Mouse (Mus musculus): Measurements from ENCODE around the gene Gm7029.
"Not testable (repeated sequence)": the region's sequence is repeated elsewhere in the genome, so short reads cannot be mapped to it uniquely, and the experiment has no call there.

The Gm7029 gene

GRCm38 (mm10) chr17:33873537-33873936, at the start of gene Gm7029:
Gm7029 (plus strand) TSS chr17:33873837.
- not testable (repeated sequence) for DNase-seq (ENCODE audit: extremely low read depth, low read depth)

GRCm38 (mm10) chr17:33824084-33824996, 49.3 kb upstream of the Gm7029 start, which contains the start of the genes Rps28 and Ndufa7:
Rps28 (minus strand) TSS chr17:33824562.
Ndufa7 (plus strand) TSS chr17:33824572.
- DNase-seq (ENCODE audit: extremely low read depth, low read depth) = peak; percentile 82

- not testable (repeated sequence) for DNase-seq (ENCODE audit: extremely low read depth, low read depth)
Measured at GRCm38 (mm10) chr17:33824997-33825330, 48.7 kb upstream of the Gm7029 start.

- DNase-seq (ENCODE audit: extremely low read depth, low read depth) = no peak
Measured at GRCm38 (mm10) chr17:33825462-33825861, 48.2 kb upstream of the Gm7029 start.

GRCm38 (mm10) chr17:33826850-33827249, 46.8 kb upstream of the Gm7029 start:
- DNase-seq (ENCODE audit: extremely low read depth, low read depth) = peak; percentile 54

- no peak for DNase-seq (ENCODE audit: extremely low read depth, low read depth)
Measured at GRCm38 (mm10) chr17:33828892-33829291, 44.7 kb upstream of the Gm7029 start.

- no peak for DNase-seq (ENCODE audit: extremely low read depth, low read depth)
Measured at GRCm38 (mm10) chr17:33829561-33829960, 44.1 kb upstream of the Gm7029 start.

GRCm38 (mm10) chr17:33842966-33843795, 30.5 kb upstream of the Gm7029 start, which contains the start of gene Cd320:
Cd320 (plus strand) TSS chr17:33843091.
- peak; percentile 79 for DNase-seq (ENCODE audit: extremely low read depth, low read depth)

GRCm38 (mm10) chr17:33844196-33844595, 29.4 kb upstream of the Gm7029 start:
- no peak for DNase-seq (ENCODE audit: extremely low read depth, low read depth)

- no peak for DNase-seq (ENCODE audit: extremely low read depth, low read depth)
Measured at GRCm38 (mm10) chr17:33848139-33848538, 25.5 kb upstream of the Gm7029 start.

- no peak for DNase-seq (ENCODE audit: extremely low read depth, low read depth)
Measured at GRCm38 (mm10) chr17:33851331-33851730, 22.3 kb upstream of the Gm7029 start.

- no peak for DNase-seq (ENCODE audit: extremely low read depth, low read depth)
Measured at GRCm38 (mm10) chr17:33857816-33858215, 15.8 kb upstream of the Gm7029 start.

- peak; percentile 77 for DNase-seq (ENCODE audit: extremely low read depth, low read depth)
Measured at GRCm38 (mm10) chr17:33865330-33866030, 8.2 kb upstream of the Gm7029 start.

- DNase-seq (ENCODE audit: extremely low read depth, low read depth) = no peak
Measured at GRCm38 (mm10) chr17:33874411-33874810, 774 bp downstream of the Gm7029 start.

GRCm38 (mm10) chr17:33875797-33876196, 2.2 kb downstream of the Gm7029 start:
- not testable (repeated sequence) for DNase-seq (ENCODE audit: extremely low read depth, low read depth)

- not testable (repeated sequence) for DNase-seq (ENCODE audit: extremely low read depth, low read depth)
Measured at GRCm38 (mm10) chr17:33884320-33884719, 10.7 kb downstream of the Gm7029 start.

GRCm38 (mm10) chr17:33887802-33888201, 14.2 kb downstream of the Gm7029 start:
- DNase-seq (ENCODE audit: extremely low read depth, low read depth) = not testable (repeated sequence)

- DNase-seq (ENCODE audit: extremely low read depth, low read depth) = not testable (repeated sequence)
Measured at GRCm38 (mm10) chr17:33888230-33888629, 14.6 kb downstream of the Gm7029 start.

- not testable (repeated sequence) for DNase-seq (ENCODE audit: extremely low read depth, low read depth)
Measured at GRCm38 (mm10) chr17:33889941-33890532, 16.4 kb downstream of the Gm7029 start.

- DNase-seq (ENCODE audit: extremely low read depth, low read depth) = peak; percentile 95
Measured at GRCm38 (mm10) chr17:33890533-33891059, 17.0 kb downstream of the Gm7029 start, which contains the start of gene Kifc1. Kifc1 (minus strand) TSS chr17:33890661.
